Mouse (Mus musculus) activated CD4-positive, CD25-positive, alpha-beta regulatory T cell, adult 9 weeks (primary cell): ENCODE data around the gene Bex6. TPM values are rescaled to one million over a fixed set of nuclear protein-coding genes. Genes with fewer than 3 reads are reported as not detected.

Experiments
- polyA plus RNA-seq: library from polyadenylated mRNA; unstranded; fragments of 100-300 nt; shearing (Covaris generic); gene quantifications from one replicate; pipeline ENCODE4 v1.2.1, GENCODE M21; 2017

The Bex6 gene
- not detected for polyA plus RNA-seq

GRCm38 (mm10) chr16:32179333-32179901 lies at the start of gene Bex6:
Gene Bex6 (plus strand): TSS chr16:32179823.

GRCm38 (mm10) chr16:32165281-32165821 lies 14.3 kb upstream of the Bex6 start, which contains the start of gene Nrros:
Gene Nrros (minus strand): TSS chr16:32165594.

Other genes starting within 250 kb of the Bex6 start
- gene Pigz, start 246.0 kb upstream of the Bex6 start, polyA plus RNA-seq: 0.89 TPM
- gene 0610012G03Rik, start 231.3 kb upstream of the Bex6 start, polyA plus RNA-seq: 4.8 TPM
- 57.3 TPM for gene Ncbp2, start 231.3 kb upstream of the Bex6 start, polyA plus RNA-seq
- 17.5 TPM for gene Senp5, start 176.5 kb upstream of the Bex6 start, polyA plus RNA-seq
- 89.8 TPM for gene Pak2, start 100.5 kb upstream of the Bex6 start, polyA plus RNA-seq
- gene Pigx, start 80.1 kb upstream of the Bex6 start, polyA plus RNA-seq: 142 TPM
- 44.3 TPM for gene Cep19, start 80.0 kb upstream of the Bex6 start, polyA plus RNA-seq
- 99.4 TPM for gene Nrros, start 14.2 kb upstream of the Bex6 start, polyA plus RNA-seq
- 2.4 TPM for gene Fbxo45, start 67.3 kb downstream of the Bex6 start, polyA plus RNA-seq
- gene Wdr53, start 67.4 kb downstream of the Bex6 start, polyA plus RNA-seq: 25.0 TPM
- gene Smco1, start 91.6 kb downstream of the Bex6 start, polyA plus RNA-seq: not detected
- gene Rnf168, start 97.6 kb downstream of the Bex6 start, polyA plus RNA-seq: 14.9 TPM
- 31.5 TPM for gene Ubxn7, start 152.4 kb downstream of the Bex6 start, polyA plus RNA-seq
- gene Tm4sf19, start 220.7 kb downstream of the Bex6 start, polyA plus RNA-seq: not detected
- 3.7 TPM for gene Tctex1d2, start 239.9 kb downstream of the Bex6 start, polyA plus RNA-seq